Mouse (Mus musculus): ENCODE data around the gene Brk1. TPM values are rescaled to one million over a fixed set of nuclear protein-coding genes. Genes with fewer than 3 reads are reported as not detected.

Gene Brk1
- polyA plus RNA-seq (2015; fragmentation: Nextera tagmentation; extraction: Ambion mirVana), result 138 and 155 TPM in 2 replicates

GRCm38 (mm10) chr6:113604432-113605223 lies at the start of gene Brk1:
TSS of gene Brk1 (plus strand) at chr6:113604772.

GRCm38 (mm10) chr6:113600543-113601139 lies 3.9 kb upstream of the Brk1 start, which contains the start of gene Fancd2os:
TSS of gene Fancd2os (minus strand) at chr6:113600715.

GRCm38 (mm10) chr6:113623941-113624751 lies 19.6 kb downstream of the Brk1 start, which contains the start of gene Vhl:
TSS of gene Vhl (plus strand) at chr6:113623959.

GRCm38 (mm10) chr6:113638302-113639040 lies 33.9 kb downstream of the Brk1 start, which contains the start of gene Irak2:
TSS of gene Irak2 (plus strand) at chr6:113638467.

Other genes starting within 250 kb of the Brk1 start
- gene Tada3, start 226.9 kb upstream of the Brk1 start, polyA plus RNA-seq (2015; fragmentation: Nextera tagmentation; extraction: Ambion mirVana), result 22.3 and 24.9 TPM in 2 replicates
- 304 and 358 TPM in 2 replicates for gene Arpc4, start 226.7 kb upstream of the Brk1 start, polyA plus RNA-seq (2015; fragmentation: Nextera tagmentation; extraction: Ambion mirVana)
- 2.3 and 3.7 TPM in 2 replicates for gene Ttll3, start 215.5 kb upstream of the Brk1 start, polyA plus RNA-seq (2015; fragmentation: Nextera tagmentation; extraction: Ambion mirVana)
- 11.3 and 11.5 TPM in 2 replicates for gene Rpusd3, start 185.4 kb upstream of the Brk1 start, polyA plus RNA-seq (2015; fragmentation: Nextera tagmentation; extraction: Ambion mirVana)
- not detected in 2 replicates for gene Cidec, start 169.0 kb upstream of the Brk1 start, polyA plus RNA-seq (2015; fragmentation: Nextera tagmentation; extraction: Ambion mirVana)
- 38.3 and 39.6 TPM in 2 replicates for gene Jagn1, start 162.2 kb upstream of the Brk1 start, polyA plus RNA-seq (2015; fragmentation: Nextera tagmentation; extraction: Ambion mirVana)
- gene Il17re, start 146.3 kb upstream of the Brk1 start, polyA plus RNA-seq (2015; fragmentation: Nextera tagmentation; extraction: Ambion mirVana), result 1.2 and 1.5 TPM in 2 replicates
- 4.9 and 6.2 TPM in 2 replicates for gene Il17rc, start 133.3 kb upstream of the Brk1 start, polyA plus RNA-seq (2015; fragmentation: Nextera tagmentation; extraction: Ambion mirVana)
- 4.4 and 7.4 TPM in 2 replicates for gene Creld1, start 121.5 kb upstream of the Brk1 start, polyA plus RNA-seq (2015; fragmentation: Nextera tagmentation; extraction: Ambion mirVana)
- gene Prrt3, start 102.8 kb upstream of the Brk1 start, polyA plus RNA-seq (2015; fragmentation: Nextera tagmentation; extraction: Ambion mirVana), result 0.05 and 0.11 TPM in 2 replicates
- gene Emc3, start 73.1 kb upstream of the Brk1 start, polyA plus RNA-seq (2015; fragmentation: Nextera tagmentation; extraction: Ambion mirVana), result 53.2 and 56.0 TPM in 2 replicates
- gene Fancd2, start 73.1 kb upstream of the Brk1 start, polyA plus RNA-seq (2015; fragmentation: Nextera tagmentation; extraction: Ambion mirVana), result 11.9 and 15.6 TPM in 2 replicates
- 0.37 TPM in 1 of 2 replicates, not detected in the other for gene Fancd2os, start 4.1 kb upstream of the Brk1 start, polyA plus RNA-seq (2015; fragmentation: Nextera tagmentation; extraction: Ambion mirVana)
- gene Vhl, start 19.2 kb downstream of the Brk1 start, polyA plus RNA-seq (2015; fragmentation: Nextera tagmentation; extraction: Ambion mirVana), result 16.0 and 19.0 TPM in 2 replicates
- gene Irak2, start 33.7 kb downstream of the Brk1 start, polyA plus RNA-seq (2015; fragmentation: Nextera tagmentation; extraction: Ambion mirVana), result 6.9 and 9.2 TPM in 2 replicates
- 0.74 and 1.2 TPM in 2 replicates for gene Tatdn2, start 92.3 kb downstream of the Brk1 start, polyA plus RNA-seq (2015; fragmentation: Nextera tagmentation; extraction: Ambion mirVana)
- 0.89 and 1.2 TPM in 2 replicates for gene Ghrl, start 115.1 kb downstream of the Brk1 start, polyA plus RNA-seq (2015; fragmentation: Nextera tagmentation; extraction: Ambion mirVana)
- gene Sec13, start 136.0 kb downstream of the Brk1 start, polyA plus RNA-seq (2015; fragmentation: Nextera tagmentation; extraction: Ambion mirVana), result 108 and 113 TPM in 2 replicates